Comparison of ENCODE assay signal across 8 mouse cellular contexts in the genomic region with DNA sequence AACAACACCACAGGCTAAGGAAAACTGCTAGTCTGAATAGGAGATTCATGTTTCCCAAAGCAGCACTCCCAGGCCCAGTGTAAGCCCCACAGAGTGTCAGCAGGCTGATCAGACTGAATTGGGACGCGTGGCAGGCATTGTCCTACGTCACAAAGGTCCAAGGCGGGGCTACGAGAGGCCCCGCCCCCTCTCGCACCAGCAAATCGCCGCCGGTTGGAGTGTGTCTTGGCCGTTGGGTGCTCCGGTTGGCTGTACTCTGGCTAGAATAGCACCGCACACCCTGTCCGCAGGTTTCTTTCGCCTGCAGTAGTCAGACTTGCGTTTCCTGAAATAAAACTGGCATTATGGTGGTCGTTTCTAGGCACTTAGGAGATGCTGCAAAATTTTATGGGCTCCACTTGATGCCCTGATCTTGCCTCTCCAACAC. TPM values are rescaled to one million over a fixed set of nuclear protein-coding genes. Genes with fewer than 3 reads are reported as not detected.
A peak's percentile ranks its signal among the peaks of the same experiment; 100 is the strongest.
DNase-seq lines count a peak whose midpoint lies in the region; ATAC-seq and TF ChIP-seq lines count a peak whose summit lies in the region.

A gene (minus strand): TSS at position 151 of the 427 bp plus-strand sequence.

- WGBS in embryonic facial prominence, embryonic 13.5 days = under 1% methylated on average over 17 of the region's 17 CpGs
- WGBS in heart, adult 2 months = under 1% methylated on average over 17 of the region's 17 CpGs
- WGBS in kidney, adult 2 months = under 1% methylated on average over 17 of the region's 17 CpGs
- 0% methylated on average over 17 of the region's 17 CpGs for WGBS in limb, embryonic 12.5 days
- under 1% methylated on average over 17 of the region's 17 CpGs for WGBS in midbrain, embryonic 14.5 days

- peak; percentile 92 for ATAC-seq in embryonic facial prominence, embryonic 13.5 days (ENCODE audit: insufficient number of reproducible peaks, insufficient read depth, low FRiP score, low TSS enrichment, low read depth)
- peak; percentile 90 for ATAC-seq in limb, embryonic 12.5 days (ENCODE audit: insufficient number of reproducible peaks, insufficient read depth, low FRiP score, low TSS enrichment, low read depth)
- peak; percentile 89 for ATAC-seq in midbrain, embryonic 14.5 days (ENCODE audit: low FRiP score, low TSS enrichment)

- no peaks in the 10 kb centered on the region for H3K9me3 ChIP-seq in embryonic facial prominence, embryonic 13.5 days
- H3K9me3 ChIP-seq in limb, embryonic 12.5 days = no peaks in the 10 kb centered on the region
- H3K9me3 ChIP-seq in midbrain, embryonic 14.5 days (ENCODE audit: control insufficient read depth, low read length) = no peaks in the 10 kb centered on the region

- peak within 1 kb of the TSS; percentile 76 for H3K9ac ChIP-seq in embryonic facial prominence, embryonic 13.5 days
- peak within 1 kb of the TSS; percentile 81 for H3K9ac ChIP-seq in heart, adult 2 months (ENCODE audit: low read depth, low read length)
- H3K9ac ChIP-seq in limb, embryonic 12.5 days (replicated peaks) = peak within 1 kb of the TSS; percentile 58
- H3K9ac ChIP-seq in midbrain, embryonic 14.5 days (replicated peaks; ENCODE audit: low read length) = peak within 1 kb of the TSS; percentile 65

- H3K27ac ChIP-seq in embryonic facial prominence, embryonic 13.5 days = peak within 1 kb of the TSS; percentile 83
- H3K27ac ChIP-seq in heart, adult 2 months = peak within 1 kb of the TSS; percentile 75
- peak within 1 kb of the TSS; percentile 58 for H3K27ac ChIP-seq in kidney, adult 2 months (ENCODE audit: insufficient read depth, low read depth, low read length)
- H3K27ac ChIP-seq in limb, embryonic 12.5 days = peak within 1 kb of the TSS; percentile 81
- peak within 1 kb of the TSS; percentile 70 for H3K27ac ChIP-seq in midbrain, embryonic 14.5 days (replicated peaks; ENCODE audit: low read depth, low read length)

- peak within 1 kb of the TSS; percentile 56 for H3K4me3 ChIP-seq in embryonic facial prominence, embryonic 13.5 days
- H3K4me3 ChIP-seq in heart, adult 2 months = peak within 1 kb of the TSS; percentile 50
- peak within 1 kb of the TSS; percentile 57 for H3K4me3 ChIP-seq in kidney, adult 2 months (ENCODE audit: insufficient read depth, low read depth, low read length)
- peak within 1 kb of the TSS; percentile 45 for H3K4me3 ChIP-seq in limb, embryonic 12.5 days (replicated peaks)
- H3K4me3 ChIP-seq in midbrain, embryonic 14.5 days (replicated peaks; ENCODE audit: low read depth, low read length) = peak within 1 kb of the TSS; percentile 45

- TF ChIP-seq POLR2A in heart, adult 2 months (IDR thresholded peaks at IDR 0.05; ENCODE audit: insufficient read depth, low read depth, low read length) = peak; percentile 93
- TF ChIP-seq POLR2A in kidney, adult 2 months (IDR thresholded peaks at IDR 0.05; ENCODE audit: low read depth, low read length) = peak; percentile 77

- peaks cover 26% of the 10 kb centered on the region for H3K4me1 ChIP-seq in embryonic facial prominence, embryonic 13.5 days
- peaks cover 5% of the 10 kb centered on the region for H3K4me1 ChIP-seq in heart, adult 2 months (ENCODE audit: control insufficient read depth, insufficient read depth, low read length)
- peaks cover 5% of the 10 kb centered on the region; the same call in 1 of the 2 replicates for H3K4me1 ChIP-seq in kidney, adult 2 months (ENCODE audit: control insufficient read depth, insufficient read depth, low read length)
- peaks cover 20% of the 10 kb centered on the region for H3K4me1 ChIP-seq in limb, embryonic 12.5 days (replicated peaks)
- peaks cover 23% of the 10 kb centered on the region for H3K4me1 ChIP-seq in midbrain, embryonic 14.5 days (ENCODE audit: control insufficient read depth, insufficient read depth, low read length)

- no peak for TF ChIP-seq CTCF in heart, adult 2 months (IDR thresholded peaks at IDR 0.05)
- no peak for TF ChIP-seq CTCF in kidney, adult 2 months (conservative IDR thresholded peaks at IDR 0.05; ENCODE audit: insufficient read depth, insufficient read length, low read depth, low read length)

- H3K36me3 ChIP-seq in embryonic facial prominence, embryonic 13.5 days = peaks cover 4% of the 10 kb centered on the region; the same call in 1 of the 2 replicates
- H3K36me3 ChIP-seq in heart, adult 2 months (ENCODE audit: control insufficient read depth, insufficient read depth, low read length) = peaks cover 5% of the 10 kb centered on the region; the same call in 1 of the 2 replicates
- no peaks in the 10 kb centered on the region for H3K36me3 ChIP-seq in kidney, adult 2 months (ENCODE audit: control insufficient read depth, insufficient read depth, low read length)
- H3K36me3 ChIP-seq in limb, embryonic 12.5 days = peaks cover 10% of the 10 kb centered on the region
- no peaks in the 10 kb centered on the region for H3K36me3 ChIP-seq in midbrain, embryonic 14.5 days (ENCODE audit: control insufficient read depth, insufficient read depth, low read length)

- H3K27me3 ChIP-seq in embryonic facial prominence, embryonic 13.5 days = no peaks in the 10 kb centered on the region
- no peaks in the 10 kb centered on the region for H3K27me3 ChIP-seq in heart, adult 2 months (ENCODE audit: control insufficient read depth, insufficient read depth, low read length)
- no peaks in the 10 kb centered on the region for H3K27me3 ChIP-seq in kidney, adult 2 months (replicated peaks; ENCODE audit: control insufficient read depth, insufficient read depth, low read length)
- no peaks in the 10 kb centered on the region for H3K27me3 ChIP-seq in limb, embryonic 12.5 days
- H3K27me3 ChIP-seq in midbrain, embryonic 14.5 days (ENCODE audit: control insufficient read depth, insufficient read depth, low read length) = no peaks in the 10 kb centered on the region

- DNase-seq in 416B (ENCODE audit: low read depth) = peak; percentile 96
- peak; percentile 74 to 83 for DNase-seq in adrenal gland, postnatal 4 days (ENCODE audit: low spot score in 2 of 2)
- peak; percentile 90 to 91 for DNase-seq in heart, adult 2 months
- DNase-seq in kidney, adult 2 months = peak; percentile 96
- peak; percentile 95 for DNase-seq in midbrain, embryonic 14.5 days
- peak; percentile 77 for DNase-seq in spleen, adult 12 weeks (ENCODE audit: low spot score)

- intact Hi-C loops in heart, adult 2 months (cut with DNase I) = loop anchor here (1.0 to 10.0 kb wide), 2 partner anchors 25 to 192 kb away; a partner anchor contains a TSS

- no peak for TF ChIP-seq EP300 in heart, adult 2 months (IDR thresholded peaks at IDR 0.05; ENCODE audit: insufficient read depth, low read depth, low read length)

- H3K4me2 ChIP-seq in embryonic facial prominence, embryonic 13.5 days = peak within 1 kb of the TSS; percentile 69
- peak within 1 kb of the TSS; percentile 64 for H3K4me2 ChIP-seq in limb, embryonic 12.5 days
- H3K4me2 ChIP-seq in midbrain, embryonic 14.5 days (ENCODE audit: low read length) = peak within 1 kb of the TSS; percentile 71

- no peaks in the 10 kb centered on the region for H3K79me2 ChIP-seq in heart, adult 2 months (replicated peaks; ENCODE audit: control insufficient read depth, insufficient read depth, low read length)

RNA-seq across cellular contexts. Expression of the gene that starts here (rescaled TPM):
- total RNA-seq in adrenal gland, postnatal 4 days (2021) = 10 to 100 TPM; 38.5 to 43.3 TPM
- polyA plus RNA-seq in embryonic facial prominence, embryonic 13.5 days (2015; fragmentation: Nextera tagmentation; extraction: Ambion mirVana) = 95.8 and 104 TPM in 2 replicates
- 10 to 100 TPM; 20.8 to 21.9 TPM for total RNA-seq in heart, adult 2 months (2021)
- polyA plus RNA-seq in heart, adult 2 months (2012; rRNA removed) = 7.9 and 14.7 TPM in 2 replicates
- 2.9 and 4.0 TPM in 2 replicates for polyA plus RNA-seq in kidney, adult 2 months (2012; rRNA removed)
- polyA plus RNA-seq in limb, embryonic 12.5 days (2016; fragmentation: Nextera tagmentation; extraction: Ambion mirVana) = 59.5 and 66.4 TPM in 2 replicates
- 5.6 and 11.6 TPM in 2 replicates for polyA plus RNA-seq in midbrain, embryonic 14.5 days (2014; fragmentation: Nextera tagmentation; extraction: Ambion mirVana)

Comparison
In these comparisons a context has a peak if more than half of its experiments do, and no peak if none do; other contexts are left out.
1. Peak in every context shown above with its lines: DNase-seq, ATAC-seq, H3K4me3 ChIP-seq and H3K27ac ChIP-seq.